Mouse (Mus musculus): Measurements from ENCODE around the gene Agtpbp1. TPM values are rescaled to one million over a fixed set of nuclear protein-coding genes. Genes with fewer than 3 reads are reported as not detected.
"Not testable (repeated sequence)": the region's sequence is repeated elsewhere in the genome, so short reads cannot be mapped to it uniquely, and the experiment has no call there.

Gene Agtpbp1
- polyA plus RNA-seq, 1 experiment from 2014 or later: 21.3 TPM

GRCm38 (mm10) chr13:59499374-59499773, 85.7 kb downstream of the Agtpbp1 start:
- no peak for ATAC-seq (ENCODE audit: insufficient number of reproducible peaks, insufficient read depth, low FRiP score, low TSS enrichment)
- Histone ChIP-seq H3K27me3 (no peaks in the 10 kb centered on the region), H3K4me2 (replicated peaks) (no peak overlapping the region), H3K4me3 (no peak overlapping the region), H3K27ac (no peak overlapping the region), H3K9ac (no peak overlapping the region), H3K4me1 (peaks cover 9% of the 10 kb centered on the region), H3K36me3 (peaks cover 16% of the 10 kb centered on the region), H3K9me3 (no peaks in the 10 kb centered on the region)
- WGBS: 87% methylated on average over 2 of the region's 2 CpGs

- H3K36me3 ChIP-seq: peaks cover 20% of the 10 kb centered on the region
- H3K4me2 ChIP-seq (replicated peaks): no peak overlapping the region
- no peak overlapping the region for H3K27ac ChIP-seq
- no peak for ATAC-seq (ENCODE audit: insufficient number of reproducible peaks, insufficient read depth, low FRiP score, low TSS enrichment)
- 77% methylated on average over 5 of the region's 5 CpGs for WGBS
- no peak overlapping the region for H3K4me3 ChIP-seq
- no peaks in the 10 kb centered on the region for H3K27me3 ChIP-seq
- no peak overlapping the region for H3K9ac ChIP-seq
- peaks cover 9% of the 10 kb centered on the region for H3K4me1 ChIP-seq
- H3K9me3 ChIP-seq: no peaks in the 10 kb centered on the region
These were observed 86.8 kb downstream of the Agtpbp1 start for GRCm38 (mm10) chr13:59498191-59498590.

GRCm38 (mm10) chr13:59495839-59496238, 89.2 kb downstream of the Agtpbp1 start:
- no peaks in the 10 kb centered on the region for H3K27me3 ChIP-seq
- peaks cover 20% of the 10 kb centered on the region for H3K36me3 ChIP-seq
- no peak overlapping the region for H3K4me3 ChIP-seq
- no peaks in the 10 kb centered on the region for H3K9me3 ChIP-seq
- H3K4me2 ChIP-seq (replicated peaks): no peak overlapping the region
- WGBS: 19% methylated on average over 8 of the region's 8 CpGs
- H3K27ac ChIP-seq: 0 out of 2 replicates have a peak overlapping the region, but pooled peaks have one; percentile 13
- H3K9ac ChIP-seq: no peak overlapping the region
- peaks cover 9% of the 10 kb centered on the region for H3K4me1 ChIP-seq
- no peak for ATAC-seq (ENCODE audit: insufficient number of reproducible peaks, insufficient read depth, low FRiP score, low TSS enrichment)

- 77% methylated on average over 5 of the region's 5 CpGs for whole genome bisulfite sequencing
- Histone ChIP-seq H3K27me3 (no peaks in the 10 kb centered on the region), H3K27ac (no peak overlapping the region), H3K4me1 (peaks cover 9% of the 10 kb centered on the region), H3K36me3 (peaks cover 15% of the 10 kb centered on the region), H3K9ac (no peak overlapping the region), H3K4me2 (replicated peaks) (no peak overlapping the region), H3K9me3 (no peaks in the 10 kb centered on the region), H3K4me3 (no peak overlapping the region)
- ATAC-seq (ENCODE audit: insufficient number of reproducible peaks, insufficient read depth, low FRiP score, low TSS enrichment): no peak; the same call in 1 of the 2 replicates
These were observed 90.3 kb downstream of the Agtpbp1 start for GRCm38 (mm10) chr13:59494619-59495262.

GRCm38 (mm10) chr13:59490726-59491125, 94.3 kb downstream of the Agtpbp1 start:
- 68% methylated on average over 4 of the region's 4 CpGs for WGBS
- Histone ChIP-seq H3K9me3 (no peaks in the 10 kb centered on the region), H3K4me1 (peaks cover 4% of the 10 kb centered on the region), H3K36me3 (peaks cover 12% of the 10 kb centered on the region), H3K9ac (no peak overlapping the region), H3K4me3 (no peak overlapping the region), H3K27ac (no peak overlapping the region), H3K27me3 (no peaks in the 10 kb centered on the region), H3K4me2 (replicated peaks) (no peak overlapping the region)
- no peak for ATAC-seq (ENCODE audit: insufficient number of reproducible peaks, insufficient read depth, low FRiP score, low TSS enrichment)

- no peak overlapping the region for H3K4me3 ChIP-seq
- H3K9me3 ChIP-seq: no peaks in the 10 kb centered on the region
- 28% methylated on average over 2 of the region's 2 CpGs for WGBS
- H3K9ac ChIP-seq: no peak overlapping the region
- no peak for ATAC-seq (ENCODE audit: insufficient number of reproducible peaks, insufficient read depth, low FRiP score, low TSS enrichment)
- H3K36me3 ChIP-seq: peaks cover under 1% of the 10 kb centered on the region; the same call in 1 of the 2 replicates
- no peaks in the 10 kb centered on the region for H3K27me3 ChIP-seq
- no peaks in the 10 kb centered on the region for H3K4me1 ChIP-seq
- no peak overlapping the region for H3K27ac ChIP-seq
- no peak overlapping the region for H3K4me2 ChIP-seq (replicated peaks)
These were observed 95.9 kb downstream of the Agtpbp1 start for GRCm38 (mm10) chr13:59489143-59489542.

GRCm38 (mm10) chr13:59487287-59487686, 97.7 kb downstream of the Agtpbp1 start:
- Histone ChIP-seq H3K36me3 (no peaks in the 10 kb centered on the region; the same call in 1 of the 2 replicates), H3K4me1 (no peaks in the 10 kb centered on the region), H3K4me3 (no peak overlapping the region), H3K9ac (no peak overlapping the region), H3K27ac (no peak overlapping the region), H3K4me2 (replicated peaks) (no peak overlapping the region), H3K27me3 (no peaks in the 10 kb centered on the region), H3K9me3 (no peaks in the 10 kb centered on the region)
- 91% methylated on average over 8 of the region's 8 CpGs for WGBS
- ATAC-seq (ENCODE audit: insufficient number of reproducible peaks, insufficient read depth, low FRiP score, low TSS enrichment): no peak

- H3K27me3 ChIP-seq: no peaks in the 10 kb centered on the region
- no peak overlapping the region for H3K27ac ChIP-seq
- H3K9me3 ChIP-seq: no peaks in the 10 kb centered on the region
- no peak overlapping the region for H3K9ac ChIP-seq
- no peaks in the 10 kb centered on the region for H3K36me3 ChIP-seq
- ATAC-seq (ENCODE audit: insufficient number of reproducible peaks, insufficient read depth, low FRiP score, low TSS enrichment): no peak
- H3K4me1 ChIP-seq: no peaks in the 10 kb centered on the region
- H3K4me3 ChIP-seq: no peak overlapping the region
- no peak overlapping the region for H3K4me2 ChIP-seq (replicated peaks)
- WGBS: 88% methylated on average over 5 of the region's 5 CpGs
These were observed 98.8 kb downstream of the Agtpbp1 start for GRCm38 (mm10) chr13:59486243-59486642.

- no peaks in the 10 kb centered on the region for H3K27me3 ChIP-seq
- no peaks in the 10 kb centered on the region for H3K4me1 ChIP-seq
- H3K9ac ChIP-seq: no peak overlapping the region
- H3K27ac ChIP-seq: no peak overlapping the region
- H3K36me3 ChIP-seq: no peaks in the 10 kb centered on the region
- no peak overlapping the region for H3K4me2 ChIP-seq (replicated peaks)
- 88% methylated on average over 7 of the region's 7 CpGs for WGBS
- no peak for ATAC-seq (ENCODE audit: insufficient number of reproducible peaks, insufficient read depth, low FRiP score, low TSS enrichment)
- no peaks in the 10 kb centered on the region for H3K9me3 ChIP-seq
- no peak overlapping the region for H3K4me3 ChIP-seq
These were observed 99.6 kb downstream of the Agtpbp1 start for GRCm38 (mm10) chr13:59485456-59485855.

- Histone ChIP-seq H3K4me1 (0 out of 2 replicates have a peak, but pooled peaks cover 3% of the 10 kb centered on the region), H3K9me3 (no peaks in the 10 kb centered on the region), H3K27ac (no peak overlapping the region), H3K27me3 (no peaks in the 10 kb centered on the region), H3K4me3 (no peak overlapping the region), H3K4me2 (replicated peaks) (no peak overlapping the region), H3K9ac (no peak overlapping the region), H3K36me3 (0 out of 2 replicates have a peak, but pooled peaks cover 9% of the 10 kb centered on the region)
- WGBS: 89% methylated on average over 4 of the region's 4 CpGs
- ATAC-seq (ENCODE audit: insufficient number of reproducible peaks, insufficient read depth, low FRiP score, low TSS enrichment): no peak
These were observed 103.6 kb downstream of the Agtpbp1 start for GRCm38 (mm10) chr13:59481484-59481855.

- H3K36me3 ChIP-seq: 0 out of 2 replicates have a peak, but pooled peaks cover 10% of the 10 kb centered on the region
- no peak overlapping the region for H3K9ac ChIP-seq
- no peaks in the 10 kb centered on the region for H3K9me3 ChIP-seq
- ATAC-seq (ENCODE audit: insufficient number of reproducible peaks, insufficient read depth, low FRiP score, low TSS enrichment): no peak
- 85% methylated on average over 13 of the region's 13 CpGs for WGBS
- H3K4me2 ChIP-seq (replicated peaks): no peak overlapping the region
- H3K27ac ChIP-seq: no peak overlapping the region
- H3K4me3 ChIP-seq: no peak overlapping the region
- 0 out of 2 replicates have a peak, but pooled peaks cover 3% of the 10 kb centered on the region for H3K4me1 ChIP-seq
- H3K27me3 ChIP-seq: no peaks in the 10 kb centered on the region
These were observed 104.2 kb downstream of the Agtpbp1 start for GRCm38 (mm10) chr13:59480599-59481483.

- not testable (repeated sequence) for H3K9ac ChIP-seq; H3K27ac ChIP-seq; H3K4me2 ChIP-seq (replicated peaks); H3K27me3 ChIP-seq; H3K4me3 ChIP-seq; H3K9me3 ChIP-seq; ATAC-seq (ENCODE audit: insufficient number of reproducible peaks, insufficient read depth, low FRiP score, low TSS enrichment); H3K4me1 ChIP-seq
- 67% methylated on average over 7 of the region's 7 CpGs for WGBS
- H3K36me3 ChIP-seq: peaks cover 10% of the 10 kb centered on the region; the same call in 1 of the 2 replicates
These were observed 107.1 kb downstream of the Agtpbp1 start for GRCm38 (mm10) chr13:59477928-59478327.

All from embryonic facial prominence, embryonic 12.5 days (tissue).